Mouse (Mus musculus) left cerebral cortex, adult 8-10 months (tissue): ENCODE results near the gene Rplp0. TPM values are rescaled to one million over a fixed set of nuclear protein-coding genes. Genes with fewer than 3 reads are reported as not detected.

Experiments used
- DNase-seq, 2 experiments: peaks; one replicate each; pipeline ENCODE4 v3.0.0; 2022; ENCODE audit warnings: low spot score in 2 of 2
- total RNA-seq, 4 experiments: library from RNA; stranded (reverse); gene quantifications; 2 replicates each; pipeline ENCODE4 v1.2.4; 2022

The Rplp0 gene
- total RNA-seq, 4 experiments from 2014 or later, result 188 to 223 (median 203) TPM

- DNase-seq, result no peak
Measured at GRCm38 (mm10) chr5:115526456-115527202, 32.6 kb upstream of the Rplp0 start.

- DNase-seq, result no peak
Measured at GRCm38 (mm10) chr5:115528128-115528527, 31.1 kb upstream of the Rplp0 start.

GRCm38 (mm10) chr5:115529364-115529741 lies 29.9 kb upstream of the Rplp0 start:
- DNase-seq, result no peak

- DNase-seq, result no peak
Measured at GRCm38 (mm10) chr5:115529742-115530446, 29.4 kb upstream of the Rplp0 start.

GRCm38 (mm10) chr5:115530447-115530809 lies 28.8 kb upstream of the Rplp0 start:
- no peak for DNase-seq

- peak in 1 of 2 experiments; percentile 64 for DNase-seq
Measured at GRCm38 (mm10) chr5:115531671-115532270, 27.5 kb upstream of the Rplp0 start.

GRCm38 (mm10) chr5:115534290-115534731 lies 25.0 kb upstream of the Rplp0 start:
- DNase-seq, result no peak

GRCm38 (mm10) chr5:115534856-115535255 lies 24.4 kb upstream of the Rplp0 start:
- no peak for DNase-seq

GRCm38 (mm10) chr5:115535635-115536034 lies 23.6 kb upstream of the Rplp0 start:
- DNase-seq, result no peak

GRCm38 (mm10) chr5:115538017-115538692 lies 21.1 kb upstream of the Rplp0 start:
- no peak for DNase-seq

GRCm38 (mm10) chr5:115538693-115539043 lies 20.6 kb upstream of the Rplp0 start:
- peak; percentile 76 to 91 for DNase-seq

- no peak for DNase-seq
Measured at GRCm38 (mm10) chr5:115542635-115543384, 16.5 kb upstream of the Rplp0 start.

- peak in 1 of 2 experiments; percentile 78 for DNase-seq
Measured at GRCm38 (mm10) chr5:115543509-115544253, 15.6 kb upstream of the Rplp0 start.

GRCm38 (mm10) chr5:115544655-115545185 lies 14.5 kb upstream of the Rplp0 start:
- no peak for DNase-seq

GRCm38 (mm10) chr5:115545636-115546035 lies 13.6 kb upstream of the Rplp0 start:
- DNase-seq, result no peak

GRCm38 (mm10) chr5:115546536-115546935 lies 12.7 kb upstream of the Rplp0 start:
- no peak for DNase-seq

- DNase-seq, result no peak
Measured at GRCm38 (mm10) chr5:115547014-115547413, 12.3 kb upstream of the Rplp0 start.

GRCm38 (mm10) chr5:115547421-115547820 lies 11.8 kb upstream of the Rplp0 start:
- DNase-seq, result no peak

- DNase-seq, result no peak
Measured at GRCm38 (mm10) chr5:115548501-115549285, 10.6 kb upstream of the Rplp0 start.
